Mouse (Mus musculus) layer of hippocampus, adult 11-12 months (tissue): ENCODE results near the gene Gm21488.
"Not testable (repeated sequence)": the region's sequence is repeated elsewhere in the genome, so short reads cannot be mapped to it uniquely, and the experiment has no call there.

Source experiments
- DNase-seq: peaks from one replicate; pipeline ENCODE4 v3.0.0; 2022; ENCODE audit warnings: low spot score

Gene Gm21488

GRCm38 (mm10) chrY:27521820-27522219 lies at the start of gene Gm21488:
Gene Gm21488, minus strand, starts transcription at chrY:27521920.
- DNase-seq, result not testable (repeated sequence)
